Mouse (Mus musculus): ENCODE measurements around the gene Mif4gd. TPM values are rescaled to one million over a fixed set of nuclear protein-coding genes. Genes with fewer than 3 reads are reported as not detected.
A peak's percentile ranks its signal among the peaks of the same experiment; 100 is the strongest.

Gene Mif4gd
- polyA plus RNA-seq, 1 experiment from 2014 or later = 78.6 TPM

DNA sequence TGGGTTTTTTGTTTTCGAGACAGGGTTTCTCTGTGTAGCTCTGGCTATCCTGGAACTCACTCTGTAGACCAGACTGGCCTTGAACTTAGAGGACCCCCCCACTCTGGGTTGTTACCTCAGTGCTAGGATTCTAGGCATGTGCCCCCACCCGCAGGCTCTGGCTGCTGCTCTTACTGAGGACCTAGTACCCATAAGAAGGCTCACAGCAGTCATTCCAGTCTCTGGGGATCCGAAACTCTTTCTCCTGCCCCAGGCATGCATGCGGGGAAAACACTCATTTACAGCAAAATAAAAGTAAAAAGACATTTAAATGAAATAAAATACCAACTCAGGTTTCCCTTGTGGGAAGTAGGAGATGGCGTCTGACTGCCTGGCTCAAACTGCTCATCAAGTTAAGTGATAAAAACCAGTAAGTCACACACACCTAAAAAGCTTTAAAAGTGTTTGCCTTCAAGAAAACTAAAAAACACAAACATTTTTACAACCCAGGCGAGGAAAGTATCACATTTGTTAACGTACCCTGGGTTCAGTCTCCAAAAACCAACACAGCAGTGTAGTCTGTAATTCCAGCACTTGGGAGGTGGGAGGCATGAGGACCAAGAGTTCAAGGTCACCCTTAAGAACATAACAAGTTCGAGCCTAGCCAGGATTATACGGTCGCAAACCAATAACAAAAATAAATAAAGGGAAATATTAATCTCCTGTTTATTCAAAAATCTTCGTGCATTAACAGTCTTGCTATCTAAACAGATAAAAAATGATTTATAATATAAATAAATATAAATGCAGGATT lies 14.3 kb upstream of the Mif4gd start:
- DNase-seq (ENCODE audit: low spot score) (no peak), ATAC-seq (no peak)
- WGBS = 47% methylated on average over 11 of the region's 11 CpGs
- H3K27me3 ChIP-seq (replicated peaks; ENCODE audit: insufficient read depth, low read length) = no peaks in the 10 kb centered on the region
- H3K9me3 ChIP-seq (ENCODE audit: low read length) = no peaks in the 10 kb centered on the region
- H3K4me1 ChIP-seq (ENCODE audit: insufficient read depth, low read depth, low read length) = no peaks in the 10 kb centered on the region
- TF ChIP-seq EP300 (IDR thresholded peaks at IDR 0.05) (no peak), CTCF (IDR thresholded peaks at IDR 0.05) (no peak)
- no peak overlapping the region for H3K27ac ChIP-seq (ENCODE audit: low read length)
- peak overlapping the region; percentile 89 for H3K4me2 ChIP-seq (replicated peaks; ENCODE audit: low read depth, low read length)
- H3K36me3 ChIP-seq (ENCODE audit: insufficient read depth, low read length) = peaks cover 2% of the 10 kb centered on the region; the same call in 1 of the 2 replicates
- 0 out of 2 replicates have a peak overlapping the region, but pooled peaks have one; percentile 46 for H3K9ac ChIP-seq (replicated peaks; ENCODE audit: low read depth)
- H3K4me3 ChIP-seq (ENCODE audit: low read depth, low read length) = peak overlapping the region; percentile 56

GRCm38 (mm10) chr11:115625877-115626276 lies 13.1 kb upstream of the Mif4gd start:
- WGBS = 80% methylated on average over 9 of the region's 9 CpGs
- H3K36me3 ChIP-seq (ENCODE audit: insufficient read depth, low read length) = peaks cover 3% of the 10 kb centered on the region; the same call in 1 of the 2 replicates
- TF ChIP-seq EP300 (IDR thresholded peaks at IDR 0.05) (no peak), CTCF (IDR thresholded peaks at IDR 0.05) (no peak)
- DNase-seq (ENCODE audit: low spot score) = no peak
- no peaks in the 10 kb centered on the region for H3K27me3 ChIP-seq (replicated peaks; ENCODE audit: insufficient read depth, low read length)
- H3K4me1 ChIP-seq (ENCODE audit: insufficient read depth, low read depth, low read length) = no peaks in the 10 kb centered on the region
- no peak for ATAC-seq
- no peak overlapping the region for H3K27ac ChIP-seq (ENCODE audit: low read length)
- H3K9me3 ChIP-seq (ENCODE audit: low read length) = no peaks in the 10 kb centered on the region
- H3K4me2 ChIP-seq (replicated peaks; ENCODE audit: low read depth, low read length) = no peak overlapping the region
- no peak overlapping the region for H3K9ac ChIP-seq (replicated peaks; ENCODE audit: low read depth)
- H3K4me3 ChIP-seq (ENCODE audit: low read depth, low read length) = no peak overlapping the region

GRCm38 (mm10) chr11:115623487-115624070 lies 10.8 kb upstream of the Mif4gd start:
- Histone ChIP-seq H3K4me2 (replicated peaks; ENCODE audit: low read depth, low read length) (no peak overlapping the region), H3K4me3 (ENCODE audit: low read depth, low read length) (no peak overlapping the region), H3K27me3 (replicated peaks; ENCODE audit: insufficient read depth, low read length) (no peaks in the 10 kb centered on the region), H3K9ac (replicated peaks; ENCODE audit: low read depth) (no peak overlapping the region), H3K36me3 (ENCODE audit: insufficient read depth, low read length) (peaks cover 13% of the 10 kb centered on the region; the same call in 1 of the 2 replicates), H3K4me1 (ENCODE audit: insufficient read depth, low read depth, low read length) (no peaks in the 10 kb centered on the region), H3K27ac (ENCODE audit: low read length) (no peak overlapping the region), H3K9me3 (ENCODE audit: low read length) (no peaks in the 10 kb centered on the region)
- WGBS = 71% methylated on average over 9 of the region's 9 CpGs
- TF ChIP-seq CTCF (IDR thresholded peaks at IDR 0.05) (peak; percentile 66), EP300 (IDR thresholded peaks at IDR 0.05) (no peak)
- DNase-seq (ENCODE audit: low spot score) (peak; percentile 44), ATAC-seq (no peak)

DNA sequence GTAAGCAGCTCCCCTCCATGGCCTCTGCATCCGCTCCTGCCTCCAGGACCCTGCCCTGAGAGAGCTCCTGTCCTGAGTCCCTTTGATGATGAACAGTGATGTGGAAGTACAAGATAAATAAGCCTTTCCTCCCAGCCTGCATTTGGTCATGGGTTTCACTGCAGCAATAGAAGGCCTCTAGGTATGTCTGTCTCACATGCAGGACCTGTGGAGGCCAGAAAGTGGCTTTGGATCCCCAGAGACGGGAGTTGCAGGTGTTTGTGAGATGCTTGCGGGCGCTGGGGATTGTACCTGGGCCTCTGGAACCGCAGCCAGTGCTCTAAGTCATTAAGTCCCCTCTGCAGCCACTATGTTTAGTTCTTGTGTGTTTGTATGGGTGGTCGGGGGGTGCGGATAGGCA lies 7.2 kb upstream of the Mif4gd start:
- no peak overlapping the region for H3K4me3 ChIP-seq (ENCODE audit: low read depth, low read length)
- no peak overlapping the region for H3K4me2 ChIP-seq (replicated peaks; ENCODE audit: low read depth, low read length)
- H3K27ac ChIP-seq (ENCODE audit: low read length) = no peak overlapping the region
- H3K36me3 ChIP-seq (ENCODE audit: insufficient read depth, low read length) = peaks cover 13% of the 10 kb centered on the region; the same call in 1 of the 2 replicates
- WGBS = 93% methylated on average over 7 of the region's 7 CpGs
- DNase-seq (ENCODE audit: low spot score) (no peak), ATAC-seq (no peak)
- H3K27me3 ChIP-seq (replicated peaks; ENCODE audit: insufficient read depth, low read length) = no peaks in the 10 kb centered on the region
- no peaks in the 10 kb centered on the region for H3K9me3 ChIP-seq (ENCODE audit: low read length)
- H3K9ac ChIP-seq (replicated peaks; ENCODE audit: low read depth) = no peak overlapping the region
- H3K4me1 ChIP-seq (ENCODE audit: insufficient read depth, low read depth, low read length) = no peaks in the 10 kb centered on the region
- TF ChIP-seq CTCF (IDR thresholded peaks at IDR 0.05) = no peak
- no peak for TF ChIP-seq EP300 (IDR thresholded peaks at IDR 0.05)

GRCm38 (mm10) chr11:115618732-115619516 lies 6.2 kb upstream of the Mif4gd start:
- Histone ChIP-seq H3K27ac (ENCODE audit: low read length) (no peak overlapping the region), H3K9ac (replicated peaks; ENCODE audit: low read depth) (no peak overlapping the region), H3K4me2 (replicated peaks; ENCODE audit: low read depth, low read length) (no peak overlapping the region), H3K9me3 (ENCODE audit: low read length) (no peaks in the 10 kb centered on the region), H3K4me3 (ENCODE audit: low read depth, low read length) (no peak overlapping the region), H3K4me1 (ENCODE audit: insufficient read depth, low read depth, low read length) (no peaks in the 10 kb centered on the region), H3K36me3 (ENCODE audit: insufficient read depth, low read length) (peaks cover 13% of the 10 kb centered on the region; the same call in 1 of the 2 replicates), H3K27me3 (replicated peaks; ENCODE audit: insufficient read depth, low read length) (no peaks in the 10 kb centered on the region)
- WGBS = 87% methylated on average over 16 of the region's 16 CpGs
- no peak for TF ChIP-seq EP300 (IDR thresholded peaks at IDR 0.05)
- TF ChIP-seq CTCF (IDR thresholded peaks at IDR 0.05) = no peak
- ATAC-seq (no peak), DNase-seq (ENCODE audit: low spot score) (no peak)

DNA sequence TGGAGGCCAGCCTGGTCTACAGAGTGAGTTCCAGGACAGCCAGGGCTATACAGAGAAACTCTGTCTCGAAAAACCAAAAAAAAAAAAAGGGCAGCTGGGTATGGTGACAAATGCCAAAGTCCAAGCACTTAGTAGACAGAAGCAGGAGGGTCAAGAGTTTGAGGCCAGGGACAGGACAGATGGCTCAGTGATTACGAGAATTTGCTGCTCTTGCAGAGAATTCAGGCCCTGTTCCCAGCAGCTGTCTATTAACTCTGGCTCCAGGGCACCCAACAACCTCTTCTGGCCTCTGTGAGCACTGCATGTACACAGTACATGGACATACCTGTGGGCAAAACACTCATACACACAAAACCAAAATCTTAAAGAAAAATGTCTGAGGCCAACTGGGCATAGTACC lies 5.2 kb upstream of the Mif4gd start:
- Histone ChIP-seq H3K27ac (ENCODE audit: low read length) (no peak overlapping the region), H3K4me1 (ENCODE audit: insufficient read depth, low read depth, low read length) (peaks cover 5% of the 10 kb centered on the region), H3K27me3 (replicated peaks; ENCODE audit: insufficient read depth, low read length) (no peaks in the 10 kb centered on the region), H3K4me2 (replicated peaks; ENCODE audit: low read depth, low read length) (no peak overlapping the region), H3K9me3 (ENCODE audit: low read length) (no peaks in the 10 kb centered on the region), H3K4me3 (ENCODE audit: low read depth, low read length) (no peak overlapping the region), H3K36me3 (ENCODE audit: insufficient read depth, low read length) (peaks cover 13% of the 10 kb centered on the region; the same call in 1 of the 2 replicates), H3K9ac (replicated peaks; ENCODE audit: low read depth) (no peak overlapping the region)
- no peak for ATAC-seq
- DNase-seq (ENCODE audit: low spot score) = no peak
- WGBS = 74% methylated on average over 2 of the region's 2 CpGs
- TF ChIP-seq EP300 (IDR thresholded peaks at IDR 0.05) = no peak
- TF ChIP-seq CTCF (IDR thresholded peaks at IDR 0.05) = no peak
